Mouse (Mus musculus) neural tube, embryonic 14.5 days (tissue): Measurements from ENCODE around the gene Peli1. TPM values are rescaled to one million over a fixed set of nuclear protein-coding genes. Genes with fewer than 3 reads are reported as not detected.
"Not testable (repeated sequence)": the region's sequence is repeated elsewhere in the genome, so short reads cannot be mapped to it uniquely, and the experiment has no call there.

Source experiments
- ATAC-seq: fragments of 200-750 bp; cut with Nextera tagmentation; 2 replicates; pipeline ENCODE4 v1.8.0; 2017; ENCODE audit warnings: low read depth, mild to moderate bottlenecking, moderate TSS enrichment, moderate library complexity
- H3K27ac ChIP-seq: fragments of 300-500 bp; sonication (generic); 2 replicates; pipeline ENCODE4 v1.5.1; 2014; ENCODE audit warnings: low read depth, mild to moderate bottlenecking, control low read depth, low read length, moderate library complexity, mixed read lengths
- H3K27me3 ChIP-seq: fragments of 300-500 bp; sonication (generic); 2 replicates; pipeline ENCODE4 v1.6.1; 2014; ENCODE audit warnings: low read length; ENCODE audit not compliant: control insufficient read depth, insufficient read depth
- H3K36me3 ChIP-seq: fragments of 300-500 bp; sonication (generic); 2 replicates; pipeline ENCODE4 v1.6.1; 2014; ENCODE audit warnings: low read length, mixed read lengths; ENCODE audit not compliant: control insufficient read depth, insufficient read depth
- H3K4me1 ChIP-seq: fragments of 300-500 bp; sonication (generic); 2 replicates; pipeline ENCODE4 v1.6.1; 2014; ENCODE audit warnings: low read length; ENCODE audit not compliant: control insufficient read depth, insufficient read depth
- H3K4me2 ChIP-seq: fragments of 300-500 bp; sonication (generic); 2 replicates; pipeline ENCODE4 v1.6.1; 2014; ENCODE audit warnings: mild to moderate bottlenecking, low read depth, low read length, control low read depth
- H3K4me3 ChIP-seq: fragments of 300-500 bp; sonication (generic); 2 replicates; pipeline ENCODE4 v1.5.1; 2014; ENCODE audit warnings: low read depth, low read length, control low read depth, mixed read lengths
- H3K9ac ChIP-seq: fragments of 300-500 bp; sonication (generic); replicated peaks from 2 replicates; pipeline ENCODE4 v1.6.1; 2014; ENCODE audit warnings: low read depth, mild to moderate bottlenecking, control low read depth, low read length, mixed read lengths
- H3K9me3 ChIP-seq: fragments of 300-500 bp; sonication (generic); 2 replicates; pipeline ENCODE4 v1.6.1; 2016; ENCODE audit warnings: low read length; ENCODE audit not compliant: control insufficient read depth
- WGBS: fragments of 180-500 bp; shearing (Covaris S2); extraction: QIAGEN DNeasy Blood & Tissue Kit; methylation state at CpG from one replicate; pipeline ENCODE4 v1.1.7; 2014; 5-methylcytosine and 5-hydroxymethylcytosine counted together
- polyA plus RNA-seq: library from polyadenylated mRNA; unstranded; fragments of >200 nt; fragmentation: Nextera tagmentation; extraction: Ambion mirVana; gene quantifications from 2 replicates; pipeline ENCODE4 v1.2.1, GENCODE M21; 2014

Peli1 gene
- polyA plus RNA-seq, 1 experiment from 2014 or later: 84.6 TPM

- 95% methylated on average over 8 of the region's 9 CpGs for WGBS
- not testable (repeated sequence) for ATAC-seq
Observed at GRCm38 (mm10) chr11:21179873-21180272, 88.8 kb downstream of the Peli1 start.

GRCm38 (mm10) chr11:21180650-21181049 is 89.6 kb downstream of the Peli1 start:
- no peak overlapping the region for H3K27ac ChIP-seq
- H3K9me3 ChIP-seq: no peaks in the 10 kb centered on the region
- no peak overlapping the region for H3K4me2 ChIP-seq
- 69% methylated on average over 1 of the region's 1 CpGs for WGBS
- no peaks in the 10 kb centered on the region for H3K36me3 ChIP-seq
- H3K4me3 ChIP-seq: no peak overlapping the region
- H3K9ac ChIP-seq: no peak overlapping the region
- no peaks in the 10 kb centered on the region for H3K4me1 ChIP-seq
- no peak for ATAC-seq
- no peaks in the 10 kb centered on the region for H3K27me3 ChIP-seq

More at GRCm38 (mm10) chr11:21179873-21180272, 88.8 kb downstream of the Peli1 start:
- not testable (repeated sequence) for H3K27ac ChIP-seq, H3K9me3 ChIP-seq, H3K36me3 ChIP-seq, H3K4me3 ChIP-seq, H3K4me1 ChIP-seq, H3K9ac ChIP-seq, H3K4me2 ChIP-seq, H3K27me3 ChIP-seq

- Histone ChIP-seq H3K4me2 (no peak overlapping the region), H3K4me1 (no peaks in the 10 kb centered on the region), H3K9ac (no peak overlapping the region), H3K27me3 (no peaks in the 10 kb centered on the region), H3K27ac (no peak overlapping the region), H3K4me3 (no peak overlapping the region), H3K36me3 (no peaks in the 10 kb centered on the region), H3K9me3 (no peaks in the 10 kb centered on the region)
- ATAC-seq: no peak
- 96% methylated on average over 2 of the region's 2 CpGs for WGBS
Observed at GRCm38 (mm10) chr11:21181616-21182015, 90.5 kb downstream of the Peli1 start.

GRCm38 (mm10) chr11:21182709-21183108 is 91.6 kb downstream of the Peli1 start:
- H3K9ac ChIP-seq: no peak overlapping the region
- no peaks in the 10 kb centered on the region for H3K27me3 ChIP-seq
- 85% methylated on average over 1 of the region's 1 CpGs for WGBS

GRCm38 (mm10) chr11:21191821-21192220 is 100.7 kb downstream of the Peli1 start:
- H3K27me3 ChIP-seq, ATAC-seq, H3K27ac ChIP-seq, H3K9ac ChIP-seq, H3K9me3 ChIP-seq, H3K4me2 ChIP-seq, H3K4me1 ChIP-seq, H3K4me3 ChIP-seq, H3K36me3 ChIP-seq: not testable (repeated sequence)
- WGBS: 88% methylated on average over 8 of the region's 8 CpGs

More at GRCm38 (mm10) chr11:21182709-21183108, 91.6 kb downstream of the Peli1 start:
- Histone ChIP-seq H3K36me3 (no peaks in the 10 kb centered on the region), H3K4me1 (no peaks in the 10 kb centered on the region), H3K4me2 (no peak overlapping the region), H3K4me3 (no peak overlapping the region), H3K9me3 (no peaks in the 10 kb centered on the region), H3K27ac (no peak overlapping the region)
- ATAC-seq: no peak

- Histone ChIP-seq H3K4me3 (no peak overlapping the region), H3K4me2 (no peak overlapping the region), H3K9ac (no peak overlapping the region), H3K36me3 (no peaks in the 10 kb centered on the region), H3K9me3 (no peaks in the 10 kb centered on the region), H3K27me3 (no peaks in the 10 kb centered on the region), H3K4me1 (no peaks in the 10 kb centered on the region), H3K27ac (no peak overlapping the region)
- ATAC-seq: no peak
- 100% methylated on average over 3 of the region's 3 CpGs for WGBS
Observed at GRCm38 (mm10) chr11:21194851-21195250, 103.8 kb downstream of the Peli1 start.

Other genes with a start within 250 kb of the Peli1 start
- 15.7 and 16.3 TPM in 2 replicates for gene Vps54, start 148.0 kb downstream of the Peli1 start, polyA plus RNA-seq